11 mouse cellular contexts compared by ENCODE assay signal in the genomic region with DNA sequence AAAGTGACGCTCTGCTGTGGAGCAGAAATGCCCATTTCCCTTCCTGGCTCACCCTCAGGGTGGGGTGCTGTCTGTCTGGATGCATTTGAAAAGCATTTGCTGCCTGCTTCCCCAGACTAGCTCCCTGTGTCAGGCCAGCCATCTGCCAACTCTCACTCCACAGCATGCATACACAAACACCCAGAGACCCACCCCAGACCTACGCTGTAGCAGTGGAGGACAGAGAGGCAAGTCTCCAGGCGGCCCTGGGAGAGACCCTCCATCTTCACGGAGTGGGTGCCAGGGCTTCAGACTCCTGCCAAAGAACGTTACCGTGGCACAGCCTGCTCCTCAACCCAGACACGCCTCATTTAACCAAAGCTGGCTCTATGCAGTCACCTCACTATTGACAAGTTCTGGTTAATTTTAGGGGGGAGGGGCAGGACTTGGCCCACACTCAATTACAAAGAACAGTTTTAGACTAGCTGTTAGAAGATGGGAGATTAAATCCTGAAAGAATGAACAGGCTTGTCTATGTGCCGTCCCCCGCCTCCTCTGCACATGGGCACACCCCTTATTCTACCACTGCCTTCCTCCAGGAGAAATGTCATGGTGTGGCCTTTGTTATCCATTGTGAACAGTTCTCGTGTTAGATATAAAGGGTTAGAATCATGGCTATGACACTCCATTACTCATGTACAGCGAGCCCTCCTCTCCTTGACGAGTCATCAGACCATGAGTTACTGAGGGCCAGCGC. TPM values are rescaled to one million over a fixed set of nuclear protein-coding genes. Genes with fewer than 3 reads are reported as not detected.
DNase-seq lines count a peak whose midpoint lies in the region; ATAC-seq and TF ChIP-seq lines count a peak whose summit lies in the region.
"Had no signal": no experiment of that assay in that cellular context is flagged by ENCODE, and none has a peak within 500 bp of the region (broad histone marks: within the 10 kb centered on the region; RNA-seq: fewer than 3 reads in every experiment).

No protein-coding gene starts in this region.

- WGBS in heart, embryonic 12.5 days: 63% methylated on average over 13 of the region's 13 CpGs
- whole genome bisulfite sequencing in stomach, embryonic 16.5 days: 37% methylated on average over 13 of the region's 13 CpGs
- WGBS in heart, embryonic 10.5 days: 74% methylated on average over 13 of the region's 13 CpGs

- H3K4me2 ChIP-seq in heart, embryonic 12.5 days: no peak overlapping the region
- peak overlapping the region; percentile 25 for H3K4me2 ChIP-seq in stomach, embryonic 16.5 days (ENCODE audit: low read depth, low read length)
- H3K4me2 ChIP-seq: limb, embryonic 15.5 days had no signal

- peaks cover 8% of the 10 kb centered on the region; the same call in 1 of the 2 replicates for H3K4me1 ChIP-seq in heart, embryonic 12.5 days (replicated peaks)
- peaks cover 23% of the 10 kb centered on the region for H3K4me1 ChIP-seq in stomach, embryonic 16.5 days (ENCODE audit: control insufficient read depth, insufficient read depth, low read length)
- no peaks in the 10 kb centered on the region for H3K4me1 ChIP-seq in heart, embryonic 10.5 days

- intact Hi-C loops in gastrocnemius, adult 2 months (cut with DNase I): no loop called here

- no peak overlapping the region for H3K4me3 ChIP-seq in heart, embryonic 12.5 days
- H3K4me3 ChIP-seq in stomach, embryonic 16.5 days (replicated peaks; ENCODE audit: low read length): no peak overlapping the region
- H3K4me3 ChIP-seq in heart, embryonic 10.5 days: no peak overlapping the region
- no peak overlapping the region for H3K4me3 ChIP-seq in gastrocnemius, adult 2 months
- H3K4me3 ChIP-seq: limb, embryonic 15.5 days had no signal

- no peaks in the 10 kb centered on the region; the same call in 1 of the 2 replicates for H3K9me3 ChIP-seq in heart, embryonic 12.5 days (replicated peaks)
- H3K9me3 ChIP-seq in stomach, embryonic 16.5 days (replicated peaks; ENCODE audit: control insufficient read depth, low read length): no peaks in the 10 kb centered on the region
- H3K9me3 ChIP-seq in heart, embryonic 10.5 days: no peaks in the 10 kb centered on the region
- H3K9me3 ChIP-seq: limb, embryonic 15.5 days had no signal

- H3K9ac ChIP-seq in heart, embryonic 12.5 days: no peak overlapping the region
- H3K9ac ChIP-seq in stomach, embryonic 16.5 days (ENCODE audit: low read length): no peak overlapping the region
- H3K9ac ChIP-seq: limb, embryonic 15.5 days had no signal

- DNase-seq in heart, adult 18-20 months: no peak
- DNase-seq in testis, postnatal 14 days (ENCODE audit: low spot score): peak; percentile 33
- DNase-seq in testis, postnatal 10 days (ENCODE audit: low spot score): no peak
- peak; percentile 53 to 69 for DNase-seq in kidney, postnatal 36 days
- DNase-seq in heart, embryonic 10.5 days (ENCODE audit: low spot score): no peak
- DNase-seq in gastrocnemius, adult 2 months: no peak
- DNase-seq: gastrocnemius, postnatal 10 days had no signal

- H3K27ac ChIP-seq in heart, embryonic 12.5 days (ENCODE audit: poor library complexity, severe bottlenecking): no peak overlapping the region
- peak overlapping the region; percentile 86 for H3K27ac ChIP-seq in stomach, embryonic 16.5 days (ENCODE audit: low read length)
- H3K27ac ChIP-seq in heart, embryonic 10.5 days: no peak overlapping the region
- H3K27ac ChIP-seq in gastrocnemius, adult 2 months: no peak overlapping the region
- H3K27ac ChIP-seq: limb, embryonic 15.5 days had no signal

- ATAC-seq in heart, embryonic 12.5 days (ENCODE audit: insufficient number of reproducible peaks, low FRiP score): 0 out of 2 replicates have a peak, but pooled peaks have one; percentile 6
- peak; percentile 84 for ATAC-seq in stomach, embryonic 16.5 days (ENCODE audit: insufficient read depth, low FRiP score)

- no peak for TF ChIP-seq CTCF in gastrocnemius, adult 2 months (IDR thresholded peaks at IDR 0.05)

- no peaks in the 10 kb centered on the region for H3K27me3 ChIP-seq in heart, embryonic 12.5 days (replicated peaks)
- no peaks in the 10 kb centered on the region for H3K27me3 ChIP-seq in stomach, embryonic 16.5 days (ENCODE audit: control insufficient read depth, insufficient read depth, low read length)
- H3K27me3 ChIP-seq in heart, embryonic 10.5 days (ENCODE audit: insufficient read depth, poor library complexity, severe bottlenecking): no peaks in the 10 kb centered on the region
- H3K27me3 ChIP-seq: CH12.LX; limb, embryonic 15.5 days had no signal

- H3K36me3 ChIP-seq in heart, embryonic 12.5 days: no peaks in the 10 kb centered on the region
- no peaks in the 10 kb centered on the region for H3K36me3 ChIP-seq in stomach, embryonic 16.5 days (ENCODE audit: control insufficient read depth, insufficient read depth, low read length)
- 0 out of 2 replicates have a peak, but pooled peaks cover 5% of the 10 kb centered on the region for H3K36me3 ChIP-seq in heart, embryonic 10.5 days
- H3K36me3 ChIP-seq: limb, embryonic 15.5 days had no signal

RNA-seq across cellular contexts. Expression of gene Chdh, which starts 47.4 kb away (rescaled TPM):
- 0.26 and 0.45 TPM in 2 replicates for polyA plus RNA-seq in heart, embryonic 12.5 days (2016; fragmentation: Nextera tagmentation; extraction: Ambion mirVana)
- 1 to 10 TPM in 1 of 2 experiments, under 1 TPM in 1; 0.57 to 1.6 TPM for total RNA-seq in heart, adult 18-20 months (2021)
- 1.2 and 1.4 TPM in 2 replicates for polyA plus RNA-seq in stomach, embryonic 16.5 days (2015; fragmentation: Nextera tagmentation; extraction: Ambion mirVana)
- 0.30 and 0.34 TPM in 2 replicates for polyA plus RNA-seq in heart, embryonic 10.5 days (2016; fragmentation: Nextera tagmentation; extraction: Ambion mirVana)
- total RNA-seq in gastrocnemius, adult 2 months (2021): under 1 TPM; 0.10 to 0.11 TPM
- total RNA-seq: CH12.LX had no signal

RNA-seq across cellular contexts. Expression of gene Il17rb, which starts 47.5 kb away (rescaled TPM):
- 0.22 and 0.91 TPM in 2 replicates for polyA plus RNA-seq in heart, embryonic 12.5 days (2016; fragmentation: Nextera tagmentation; extraction: Ambion mirVana)
- under 1 TPM in 1 of 2 experiments, not detected in 1; 0.36 TPM for total RNA-seq in heart, adult 18-20 months (2021)
- 1.8 and 2.0 TPM in 2 replicates for polyA plus RNA-seq in stomach, embryonic 16.5 days (2015; fragmentation: Nextera tagmentation; extraction: Ambion mirVana)
- polyA plus RNA-seq in heart, embryonic 10.5 days (2016; fragmentation: Nextera tagmentation; extraction: Ambion mirVana): 0.32 and 0.69 TPM in 2 replicates
- total RNA-seq in gastrocnemius, adult 2 months (2021): not detected

Comparison
In these comparisons a context has a peak if more than half of its experiments do, and no peak if none do; other contexts are left out.
1. DNase-seq: peak in testis, postnatal 14 days (single experiment) and kidney, postnatal 36 days (2 of 2); none in heart, adult 18-20 months (0 of 2), testis, postnatal 10 days (single experiment), heart, embryonic 10.5 days (single experiment) and gastrocnemius, adult 2 months (single experiment).